Mouse (Mus musculus) adipocyte (in vitro differentiated cells): ENCODE measurements around the gene Prkab2.
A peak's percentile ranks its signal among the peaks of the same experiment; 100 is the strongest.

Experiments used
- DNase-seq: peaks from one replicate; pipeline ENCODE4 v3.0.0-alpha.2; 2016; ENCODE audit warnings: low spot score

Prkab2 gene

DNA sequence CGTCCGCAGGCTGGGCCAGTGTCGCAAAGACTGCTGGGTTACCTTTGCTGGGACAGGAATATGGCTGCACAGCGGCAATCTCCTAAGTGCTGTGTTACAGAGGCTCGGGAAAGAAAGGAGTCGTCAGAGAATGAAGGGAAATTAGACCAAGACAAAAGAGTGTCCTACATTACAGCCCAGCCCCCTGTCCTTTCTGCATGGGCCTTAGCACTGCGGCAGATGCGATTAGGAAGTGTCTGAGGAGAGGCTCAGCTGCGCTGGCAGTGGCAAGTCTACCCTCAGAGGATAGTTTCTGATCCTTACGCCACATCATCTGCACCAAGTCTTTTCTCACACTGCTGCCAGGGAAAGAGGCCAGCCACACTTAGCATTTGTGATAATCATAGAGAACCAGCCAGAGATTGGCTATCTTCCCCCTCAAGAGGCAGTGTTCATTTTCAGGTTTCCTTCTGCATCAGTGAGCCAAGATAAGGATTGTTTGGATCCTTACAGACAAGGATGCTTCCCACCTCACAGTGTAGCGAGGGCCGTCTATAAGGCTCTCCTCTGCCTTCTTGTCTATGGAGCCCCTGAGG lies 33.5 kb downstream of the Prkab2 start:
- DNase-seq, result no peak

DNA sequence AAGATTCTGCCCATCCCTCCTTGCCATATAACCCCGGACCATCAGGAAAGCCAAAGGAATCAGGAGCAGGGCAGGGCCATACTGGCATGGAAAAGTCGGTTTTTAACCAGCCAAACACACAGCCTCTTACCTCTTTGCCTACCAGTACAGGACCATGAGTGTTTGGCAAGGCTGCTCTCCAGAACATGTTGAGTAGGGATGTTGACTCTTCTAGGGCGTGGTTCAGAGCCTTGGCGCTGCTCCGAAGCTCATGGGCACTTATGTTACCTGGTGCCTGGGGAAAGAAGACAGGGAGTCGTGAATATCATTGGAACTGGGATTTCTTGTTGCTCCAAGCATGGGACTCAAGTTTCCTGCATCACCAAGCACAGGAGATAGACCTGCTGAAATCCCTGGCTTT lies 35.8 kb downstream of the Prkab2 start:
- DNase-seq, result no peak

DNA sequence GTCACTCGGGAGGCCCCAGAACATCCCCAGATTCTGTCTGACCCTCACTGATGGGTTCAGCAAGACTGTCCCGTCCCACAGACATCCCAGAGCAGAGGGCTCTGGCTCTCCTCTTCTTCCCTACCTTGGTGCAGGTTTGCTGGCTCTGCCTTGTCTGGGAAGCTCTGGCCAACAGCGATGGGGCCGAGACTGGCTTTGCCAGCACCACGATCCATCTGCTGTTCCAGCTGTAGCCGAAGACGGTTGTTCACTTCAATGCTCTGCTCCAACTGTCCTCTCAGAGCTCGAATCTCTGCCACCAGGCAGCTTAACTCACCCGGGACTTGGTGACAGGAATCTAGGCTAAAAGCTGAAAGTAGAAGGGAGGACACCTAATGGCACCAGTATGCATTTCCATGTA lies 38.9 kb downstream of the Prkab2 start:
- peak; percentile 27 for DNase-seq

DNA sequence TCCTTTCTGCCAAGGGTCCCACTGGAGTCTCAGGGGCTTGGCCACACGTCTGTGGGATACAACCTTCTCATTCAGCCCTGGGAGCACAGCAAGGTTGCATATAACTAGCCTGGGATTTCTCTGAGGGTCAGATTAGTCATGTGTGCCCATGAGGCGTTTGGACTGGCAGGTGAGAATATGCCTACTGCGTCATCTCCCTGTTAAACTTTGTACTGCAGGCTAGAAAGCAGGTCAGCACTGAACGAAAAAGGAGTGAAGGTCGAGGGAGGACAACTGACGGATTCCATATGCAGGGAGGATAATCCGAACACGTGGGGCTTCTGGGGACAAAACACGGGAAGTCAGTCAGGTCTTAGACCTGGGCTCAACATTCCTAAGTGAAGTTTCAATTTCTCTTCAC lies 39.3 kb downstream of the Prkab2 start:
- no peak for DNase-seq

DNA sequence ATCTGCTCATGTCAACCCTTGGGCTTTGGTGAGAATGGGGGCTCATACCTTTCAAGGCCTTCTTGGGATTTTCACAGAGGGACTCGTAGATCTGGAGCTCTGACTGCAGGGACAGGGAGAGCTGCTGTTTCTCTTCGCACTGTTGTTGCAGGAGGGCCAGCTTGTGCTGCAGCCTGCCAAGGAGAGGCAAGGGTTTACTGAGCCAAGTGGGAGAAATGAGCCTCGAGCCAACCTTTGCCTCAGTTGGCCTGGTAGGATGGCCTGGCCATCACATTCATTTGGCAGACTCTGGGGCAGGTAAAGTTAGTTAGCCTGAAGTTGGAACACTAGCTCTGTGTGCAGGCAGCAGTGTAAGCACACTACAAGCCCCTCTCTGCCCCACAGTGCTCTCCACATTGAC lies 41.1 kb downstream of the Prkab2 start:
- peak; percentile 86 for DNase-seq

DNA sequence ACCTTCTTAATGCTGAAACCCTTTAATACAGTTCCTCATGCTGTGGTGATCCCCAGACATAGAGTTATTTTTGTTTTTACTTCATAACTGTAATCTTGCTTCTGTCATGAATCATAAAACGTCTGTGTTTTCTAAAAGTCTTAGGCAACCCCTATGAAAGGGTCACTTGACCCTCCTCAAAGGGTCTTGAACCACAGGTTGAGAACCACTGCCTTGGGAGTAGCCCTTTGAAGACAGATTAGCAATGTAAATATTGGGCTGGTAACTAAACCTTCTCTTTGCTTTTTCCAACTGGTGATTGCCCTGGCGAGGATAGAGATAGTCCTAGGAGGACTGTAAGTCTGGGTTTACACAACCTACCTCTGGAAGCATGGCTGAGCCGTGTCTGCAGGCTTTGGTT lies 43.2 kb downstream of the Prkab2 start:
- DNase-seq, result no peak

DNA sequence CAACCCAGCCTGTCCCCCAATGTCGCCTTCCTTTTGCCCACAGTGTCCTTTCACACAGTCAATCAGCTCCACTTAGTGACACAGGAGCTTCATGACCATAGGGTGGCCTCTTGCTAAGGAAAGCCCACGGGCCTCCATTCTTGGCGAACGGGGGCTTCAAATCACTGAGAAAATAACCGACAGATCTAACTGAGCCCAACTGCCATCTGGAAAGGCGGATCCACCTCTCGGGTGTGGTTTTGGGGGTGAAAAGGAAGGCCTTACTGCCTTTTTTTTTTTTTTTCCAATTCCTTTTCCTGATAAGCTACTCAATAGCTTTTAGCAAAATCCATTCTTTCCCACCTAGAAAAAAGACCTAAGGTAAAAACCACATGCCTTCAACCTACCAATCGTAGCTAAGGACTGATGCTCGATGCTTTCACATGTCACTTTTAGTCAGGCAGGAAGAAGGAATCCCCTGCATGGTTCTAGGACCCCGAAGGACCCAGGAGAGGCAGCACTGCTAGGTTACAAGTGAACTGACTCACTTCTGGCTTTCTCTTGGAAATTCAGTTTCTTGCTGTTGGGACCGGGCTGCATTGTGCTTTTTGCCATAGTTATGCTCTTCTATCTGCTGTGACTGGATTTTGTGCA lies 44.6 kb downstream of the Prkab2 start:
- no peak for DNase-seq

DNA sequence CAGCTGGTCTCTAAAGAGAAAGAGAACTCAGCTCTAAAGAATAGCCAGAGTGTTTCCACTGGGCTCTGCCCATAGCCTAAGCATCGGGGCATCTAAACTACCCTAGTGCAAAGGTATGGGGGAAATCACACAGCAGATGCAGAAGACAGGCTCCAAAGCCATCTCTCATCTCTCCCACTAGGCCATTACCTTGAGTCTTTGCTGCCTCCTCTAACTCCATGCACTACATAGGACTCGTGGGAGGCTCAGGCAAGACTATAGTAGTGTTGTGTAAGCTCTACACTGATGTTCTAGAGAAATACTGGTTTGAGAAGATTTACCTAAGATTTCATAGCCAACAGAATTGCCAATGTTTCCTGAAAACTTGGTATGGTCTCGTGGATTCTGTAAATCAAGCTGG lies 47.5 kb downstream of the Prkab2 start:
- no peak for DNase-seq

DNA sequence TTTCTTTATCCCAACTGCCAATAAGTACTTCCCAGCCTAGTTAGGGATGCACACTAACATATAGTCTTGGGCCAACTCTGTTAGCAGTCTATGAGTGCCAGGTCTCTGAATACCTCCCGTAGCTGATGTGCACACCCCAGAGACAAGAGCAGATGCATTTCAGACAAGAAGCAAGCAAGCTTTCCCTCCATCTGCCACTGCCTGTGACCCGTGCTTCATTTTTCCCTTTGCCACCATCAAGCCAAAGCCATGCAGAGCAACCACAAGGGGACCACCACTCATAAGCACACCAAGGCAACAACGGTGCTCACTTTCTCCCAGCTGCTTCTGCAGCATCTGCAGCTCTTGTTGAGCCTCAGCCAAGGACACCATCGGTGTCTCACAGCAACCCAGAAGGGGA lies 48.6 kb downstream of the Prkab2 start:
- DNase-seq, result no peak

DNA sequence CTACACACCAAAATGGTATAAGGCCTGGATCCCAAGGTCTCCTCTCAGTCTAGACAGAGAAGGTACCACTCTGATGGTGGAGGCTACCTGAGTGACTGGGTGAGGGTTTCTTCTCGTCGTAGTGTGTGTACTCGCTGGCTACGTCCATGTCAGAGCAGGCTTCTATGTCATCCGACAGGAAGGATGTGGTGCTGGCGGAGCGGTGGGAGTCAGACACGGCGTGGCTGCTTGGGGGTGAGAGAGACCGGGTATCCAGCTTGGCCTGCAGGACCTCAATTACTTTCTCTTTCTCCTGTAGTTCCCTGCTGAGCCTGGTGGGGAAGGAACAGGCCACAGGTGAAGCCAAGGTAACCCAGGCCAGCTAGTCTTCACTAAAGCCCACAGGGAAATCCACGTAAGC lies 52.1 kb downstream of the Prkab2 start:
- DNase-seq, result no peak

DNA sequence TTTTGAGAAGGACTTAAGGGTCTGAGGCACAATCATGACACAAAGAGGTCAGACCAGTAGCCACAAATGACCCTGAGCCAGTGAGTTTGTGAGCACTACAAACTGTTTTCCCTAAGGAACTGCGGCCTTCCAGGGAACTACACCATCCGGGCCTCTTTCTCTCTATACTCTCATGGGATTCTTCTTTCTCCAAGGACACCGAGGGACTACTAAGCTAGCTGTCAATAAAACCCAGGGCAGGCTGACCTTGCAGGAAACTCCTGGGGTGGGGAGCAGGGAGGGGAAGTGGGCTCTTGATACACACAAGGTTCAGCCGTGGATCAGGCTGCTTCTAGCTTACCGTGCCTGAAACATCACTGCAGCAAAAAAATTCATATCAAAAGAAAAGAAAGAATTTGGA lies 52.9 kb downstream of the Prkab2 start:
- no peak for DNase-seq

DNA sequence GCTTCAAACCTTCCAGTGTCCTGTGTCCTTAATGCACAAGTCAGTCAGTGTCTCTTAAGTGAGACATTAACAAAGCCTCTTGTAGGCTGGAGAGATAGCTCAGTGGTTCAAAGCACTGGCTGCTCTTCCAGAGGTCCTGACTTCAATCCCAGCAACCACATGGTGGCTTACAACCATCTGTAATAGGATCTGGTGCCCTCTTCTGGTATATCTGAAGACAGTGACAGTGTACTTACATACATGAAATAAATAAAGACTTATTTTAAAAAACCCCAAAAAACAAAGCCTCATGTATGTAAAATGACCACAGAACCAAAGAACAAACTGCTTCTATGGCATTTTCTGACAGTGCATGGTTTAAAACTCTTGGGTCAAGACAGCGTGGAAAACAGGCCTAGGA lies 57.9 kb downstream of the Prkab2 start:
- DNase-seq, result no peak

DNA sequence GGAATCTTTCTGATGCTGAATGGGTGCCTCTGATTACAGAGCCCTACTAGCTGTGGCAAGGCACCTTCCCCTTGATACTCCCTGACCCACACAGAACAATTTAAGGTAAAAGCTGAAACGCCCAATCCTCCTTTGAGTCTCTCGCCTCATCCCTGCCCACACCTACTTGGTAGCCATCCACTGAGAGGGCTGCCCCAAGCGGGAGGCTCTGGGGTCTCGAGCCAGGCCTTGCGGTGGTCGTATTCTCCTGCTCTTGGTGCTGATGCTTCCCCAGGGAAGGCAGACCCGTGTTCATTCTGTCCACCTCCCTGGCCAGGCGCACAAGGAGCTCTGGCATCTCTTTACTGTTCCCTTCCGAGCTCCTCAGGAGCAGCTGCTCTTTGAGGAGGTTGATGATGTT lies 61.1 kb downstream of the Prkab2 start:
- no peak for DNase-seq
